Mouse (Mus musculus): ENCODE measurements around the gene Mum1.
"Not testable (repeated sequence)": the region's sequence is repeated elsewhere in the genome, so short reads cannot be mapped to it uniquely, and the experiment has no call there.

Mum1 gene

GRCm38 (mm10) chr10:80208841-80209371 is 17.3 kb upstream of the Mum1 start:
- DNase-seq: no peak

GRCm38 (mm10) chr10:80211547-80212103 is 14.6 kb upstream of the Mum1 start:
- DNase-seq: not testable (repeated sequence)

GRCm38 (mm10) chr10:80215048-80215772 is 11.0 kb upstream of the Mum1 start:
- no peak for DNase-seq

GRCm38 (mm10) chr10:80220676-80221075 is 5.6 kb upstream of the Mum1 start:
- no peak for DNase-seq

GRCm38 (mm10) chr10:80223137-80223536 is 3.1 kb upstream of the Mum1 start:
- DNase-seq: not testable (repeated sequence)

GRCm38 (mm10) chr10:80226071-80226415 is 191 bp upstream of the Mum1 start:
- DNase-seq: no peak

- DNase-seq: no peak
Measured at GRCm38 (mm10) chr10:80227166-80227539, 919 bp downstream of the Mum1 start.

- peak; percentile 63 for DNase-seq
Measured at GRCm38 (mm10) chr10:80227877-80228775, 1.9 kb downstream of the Mum1 start.

GRCm38 (mm10) chr10:80236145-80236825 is 10.1 kb downstream of the Mum1 start:
- no peak for DNase-seq

GRCm38 (mm10) chr10:80237020-80237419 is 10.8 kb downstream of the Mum1 start:
- no peak for DNase-seq

GRCm38 (mm10) chr10:80238306-80238705 is 12.1 kb downstream of the Mum1 start:
- no peak for DNase-seq

GRCm38 (mm10) chr10:80239791-80240190 is 13.6 kb downstream of the Mum1 start:
- DNase-seq: peak; percentile 50

GRCm38 (mm10) chr10:80242088-80242487 is 15.9 kb downstream of the Mum1 start:
- no peak for DNase-seq

GRCm38 (mm10) chr10:80242607-80243006 is 16.4 kb downstream of the Mum1 start:
- DNase-seq: no peak

GRCm38 (mm10) chr10:80244791-80245399 is 18.7 kb downstream of the Mum1 start:
- no peak for DNase-seq

GRCm38 (mm10) chr10:80245600-80245999 is 19.4 kb downstream of the Mum1 start:
- peak; percentile 89 for DNase-seq

GRCm38 (mm10) chr10:80247849-80248248 is 21.6 kb downstream of the Mum1 start:
- DNase-seq: no peak

- not testable (repeated sequence) for DNase-seq
Measured at GRCm38 (mm10) chr10:80248437-80248836, 22.2 kb downstream of the Mum1 start.

- DNase-seq: peak; percentile 98
Measured at GRCm38 (mm10) chr10:80248971-80249640, 22.9 kb downstream of the Mum1 start, which contains the start of gene Ndufs7. Ndufs7 (plus strand) TSS chr10:80249121.

- no peak for DNase-seq
Measured at GRCm38 (mm10) chr10:80250059-80250458, 23.8 kb downstream of the Mum1 start.

GRCm38 (mm10) chr10:80250573-80250972 is 24.3 kb downstream of the Mum1 start:
- no peak for DNase-seq

- DNase-seq: no peak
Measured at GRCm38 (mm10) chr10:80252011-80252410, 25.8 kb downstream of the Mum1 start.

All from kidney, adult 9 months (tissue).